Mouse (Mus musculus) heart, postnatal 0 days (tissue): ENCODE data around the gene Cyp27a1.

Experiments used
- CTCF ChIP-seq: IDR thresholded peaks from 2 replicates; pipeline ENCODE4 v1.5.1; 2016; ENCODE audit warnings: antibody characterized with exemption, control low read depth, low read depth
- EP300 ChIP-seq: IDR thresholded peaks from 2 replicates; pipeline ENCODE4 v1.6.1; 2016; ENCODE audit warnings: antibody characterized with exemption, low read depth

DNA sequence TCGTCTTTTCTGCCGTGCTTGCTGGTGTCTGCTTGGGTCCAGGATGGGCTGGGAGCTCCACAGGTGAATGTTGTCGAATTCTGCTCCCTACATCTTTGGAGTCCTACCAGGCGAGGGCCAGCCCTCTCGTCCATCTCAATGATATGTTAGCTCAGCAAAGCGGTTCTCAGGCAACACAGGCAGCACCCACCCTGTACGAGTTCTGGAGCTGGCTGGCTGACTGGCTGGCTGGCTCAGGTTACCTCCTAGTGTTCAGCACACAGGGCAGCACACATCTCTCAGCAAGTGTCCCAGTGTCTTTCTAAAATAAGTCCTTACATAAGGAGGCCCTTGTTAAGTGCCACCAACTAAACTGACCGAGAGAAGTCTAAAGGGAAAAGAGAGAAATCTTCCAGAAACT lies 15.1 kb downstream of the Cyp27a1 start:
- TF ChIP-seq EP300 (no peak), CTCF (no peak)
